Mouse (Mus musculus) activated CD4-positive, CD25-positive, alpha-beta regulatory T cell, adult 4 months (primary cell): ENCODE measurements around the gene Capns1. TPM values are rescaled to one million over a fixed set of nuclear protein-coding genes. Genes with fewer than 3 reads are reported as not detected.
A peak's percentile ranks its signal among the peaks of the same experiment; 100 is the strongest.
"Not testable (repeated sequence)": the region's sequence is repeated elsewhere in the genome, so short reads cannot be mapped to it uniquely, and the experiment has no call there.

Experiments used
- ATAC-seq: one replicate; pipeline ENCODE4 v1.8.0; 2017
- polyA plus RNA-seq, 2 experiments: library from polyadenylated mRNA; unstranded; fragments of 100-300 nt; shearing (Covaris generic); gene quantifications; one replicate each; pipeline ENCODE4 v1.2.1; 2017

The Capns1 gene
- polyA plus RNA-seq = 10 to 100 TPM; 72.6 to 76.3 TPM

DNA sequence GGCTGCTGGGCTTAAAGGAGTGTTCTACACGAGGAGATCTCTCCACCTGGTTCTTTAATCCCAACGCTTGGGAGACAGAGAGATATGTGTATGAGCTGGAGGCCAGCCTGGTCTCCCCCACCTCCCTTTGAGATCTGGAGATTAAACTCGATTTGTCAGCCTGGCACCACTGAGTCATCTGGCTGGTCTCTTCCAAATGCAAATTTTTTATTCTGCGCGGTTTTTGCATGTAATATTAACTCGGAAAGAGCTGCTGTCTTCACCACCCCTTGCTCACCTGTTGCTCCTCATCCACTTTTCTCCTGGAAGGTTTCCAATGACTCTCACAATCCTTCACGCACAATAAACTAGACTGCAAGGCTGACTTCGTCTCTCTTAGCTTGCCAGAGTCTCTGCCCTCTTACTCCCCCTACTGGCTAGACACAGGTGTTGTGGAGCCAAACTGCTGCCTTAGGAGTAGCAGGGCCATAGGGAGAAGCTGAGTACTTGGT, at the start of gene Capns1:
Gene Capns1, minus strand, starts transcription at position 331 of the 491 bp plus-strand sequence.
- peak; percentile 55 for ATAC-seq

GRCm38 (mm10) chr7:30237374-30237773, 38.8 kb upstream of the Capns1 start:
- not testable (repeated sequence) for ATAC-seq

DNA sequence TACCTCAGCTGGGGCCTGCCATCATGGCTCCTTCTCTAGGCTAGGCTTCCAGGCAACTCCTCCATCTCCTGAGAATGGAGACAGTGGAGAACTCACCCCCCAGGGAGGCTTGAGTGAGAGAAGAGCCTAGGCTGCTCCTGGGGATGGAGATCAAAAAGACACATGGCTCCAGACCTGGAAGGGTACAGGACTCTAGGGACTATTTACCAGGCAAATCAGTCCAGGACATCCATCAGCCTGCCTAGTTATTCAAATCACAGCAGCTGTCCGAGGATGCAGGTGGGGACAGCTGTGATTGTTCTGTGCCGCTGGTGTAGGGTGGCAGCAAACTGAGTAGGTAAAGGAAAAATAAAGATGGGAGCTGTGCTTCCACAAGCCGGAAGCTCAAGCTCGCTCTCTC, 37.0 kb upstream of the Capns1 start, which contains the start of gene Ovol3:
Gene Ovol3, minus strand, starts transcription at position 101 of the 400 bp plus-strand sequence.
- ATAC-seq = no peak

DNA sequence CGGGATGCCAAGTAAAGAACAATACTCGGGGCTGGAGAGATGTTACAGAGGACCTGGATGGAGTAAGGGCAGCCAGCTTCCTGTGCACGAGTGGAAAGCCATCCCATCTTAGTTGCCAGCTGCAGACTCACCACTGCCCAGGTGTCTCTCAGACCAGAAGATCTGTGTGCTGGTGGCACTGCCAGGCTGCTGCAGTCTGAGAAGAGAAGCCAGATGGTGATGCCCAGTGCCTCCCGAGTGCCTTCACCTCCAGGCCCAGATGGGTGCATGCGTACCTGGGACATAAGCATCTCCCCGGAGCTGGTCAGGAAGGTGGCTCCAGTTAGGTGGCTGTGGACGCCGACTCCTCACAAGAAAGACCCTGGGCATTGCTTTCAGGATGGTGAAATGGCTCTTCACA, 36.5 kb upstream of the Capns1 start:
- ATAC-seq = no peak

DNA sequence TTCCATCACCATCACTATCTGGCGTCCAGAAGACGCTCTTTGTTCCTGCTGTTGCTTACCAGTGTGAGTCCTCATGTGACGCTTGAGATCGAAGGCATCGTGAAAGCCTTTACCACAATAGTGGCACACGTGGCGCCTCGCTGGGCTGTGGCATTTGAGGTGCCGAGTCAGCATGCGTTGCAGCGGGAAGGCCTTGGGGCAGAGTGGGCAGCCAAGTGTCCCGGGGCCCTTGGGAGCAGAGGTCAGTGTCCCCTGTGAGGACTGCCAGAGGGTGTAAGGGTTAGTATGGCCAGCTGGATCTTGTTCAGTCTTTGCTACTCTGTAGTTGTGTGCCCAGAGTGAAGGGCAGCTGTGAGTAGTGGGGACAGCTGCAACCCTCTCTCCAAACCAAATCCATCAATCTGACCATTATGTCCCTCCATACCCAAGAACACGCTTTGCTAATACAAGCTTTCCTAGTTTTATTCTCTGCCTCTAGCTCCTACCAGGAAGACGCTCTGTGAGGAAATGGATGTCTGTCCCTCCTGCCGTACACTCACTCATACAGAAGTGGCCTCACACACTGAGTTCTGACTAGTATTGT, 35.8 kb upstream of the Capns1 start:
- ATAC-seq = no peak

DNA sequence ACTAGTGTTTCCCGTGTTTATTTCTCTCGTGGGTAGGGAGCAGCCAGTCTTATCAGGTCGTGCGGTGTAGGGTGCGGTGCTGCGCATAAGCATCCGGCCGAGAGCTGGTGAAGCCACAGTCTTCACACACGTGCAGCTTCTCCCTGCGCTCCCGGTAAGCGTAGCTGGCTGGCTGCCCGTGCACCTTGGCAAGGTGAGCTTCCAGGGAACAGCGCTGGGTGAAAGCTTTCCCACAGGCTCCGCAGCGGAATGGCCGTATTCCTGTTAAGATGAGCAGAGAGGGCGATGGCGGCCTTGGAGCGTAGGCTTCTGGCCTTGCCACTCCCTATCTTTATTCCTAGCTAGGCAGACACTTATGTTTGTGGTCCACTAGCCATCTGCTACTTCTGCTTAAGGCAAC, 34.8 kb upstream of the Capns1 start:
- ATAC-seq = no peak

DNA sequence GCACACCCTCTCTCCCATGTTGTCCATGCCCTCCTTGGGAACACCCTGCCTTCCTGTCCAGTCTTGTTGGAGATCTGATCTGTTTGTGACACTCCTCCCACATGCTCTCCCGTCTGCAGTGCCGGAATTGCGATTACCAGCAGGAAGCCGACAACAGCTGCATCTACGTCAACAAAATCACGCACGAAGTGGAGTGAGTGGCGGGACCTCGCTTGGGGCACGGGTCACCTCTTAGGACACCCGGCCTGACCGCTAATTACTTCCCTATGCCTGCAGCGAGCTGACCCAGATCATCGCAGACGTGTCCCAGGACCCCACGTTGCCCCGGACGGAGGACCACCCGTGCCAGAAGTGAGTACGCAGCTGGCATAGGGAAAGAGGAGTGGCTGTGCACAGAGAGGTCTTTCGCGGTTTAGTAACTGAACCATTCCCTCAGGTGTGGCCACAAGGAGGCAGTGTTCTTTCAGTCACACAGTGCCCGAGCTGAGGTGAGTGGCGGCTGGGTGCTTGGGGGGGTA, 34.1 kb upstream of the Capns1 start:
- no peak for ATAC-seq

DNA sequence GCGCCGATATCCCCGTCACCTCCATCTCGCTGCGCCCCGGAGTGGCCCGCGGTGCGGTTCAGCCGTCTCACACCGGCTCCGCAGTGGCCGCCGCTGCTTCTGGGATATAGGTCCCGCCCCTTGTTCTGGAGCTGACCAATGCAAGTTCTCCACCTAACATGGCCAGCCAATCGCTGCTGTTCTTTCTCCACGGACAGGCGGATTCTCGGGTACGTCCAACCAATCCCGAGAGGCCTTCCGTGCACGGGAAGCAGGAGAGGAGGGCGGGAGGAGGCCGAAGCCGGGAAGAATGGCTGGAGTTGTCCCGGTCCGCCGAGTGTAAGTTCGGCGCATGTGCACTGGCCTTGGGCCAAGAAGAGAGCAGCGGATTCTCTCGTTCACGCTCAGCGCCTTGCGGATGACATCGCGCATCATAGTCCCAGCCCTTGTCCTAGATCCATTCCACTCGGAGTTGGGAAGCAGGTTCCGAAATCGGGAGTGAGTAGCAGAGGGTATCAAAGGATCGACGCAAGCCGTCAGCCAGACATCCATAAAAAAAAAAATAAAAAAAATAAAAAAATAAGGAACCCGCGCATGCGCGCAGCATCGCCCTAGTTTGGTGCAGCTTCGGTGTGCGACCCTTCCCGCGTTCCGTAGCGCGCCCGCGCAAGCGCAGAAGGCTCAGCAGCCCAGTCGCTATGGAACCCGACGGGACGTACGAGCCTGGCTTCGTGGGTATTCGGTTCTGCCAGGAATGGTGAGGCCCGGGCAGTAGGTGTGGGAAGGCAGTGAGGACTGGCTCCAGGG, 33.3 kb upstream of the Capns1 start, which contains the start of the genes Polr2i and Tbcb:
Gene Polr2i, plus strand, starts transcription at position 280 of the 786 bp plus-strand sequence.
Gene Tbcb, minus strand, starts transcription at position 604 of the 786 bp plus-strand sequence.
- peak; percentile 97 for ATAC-seq

GRCm38 (mm10) chr7:30231328-30231668, 32.7 kb upstream of the Capns1 start:
- no peak for ATAC-seq

DNA sequence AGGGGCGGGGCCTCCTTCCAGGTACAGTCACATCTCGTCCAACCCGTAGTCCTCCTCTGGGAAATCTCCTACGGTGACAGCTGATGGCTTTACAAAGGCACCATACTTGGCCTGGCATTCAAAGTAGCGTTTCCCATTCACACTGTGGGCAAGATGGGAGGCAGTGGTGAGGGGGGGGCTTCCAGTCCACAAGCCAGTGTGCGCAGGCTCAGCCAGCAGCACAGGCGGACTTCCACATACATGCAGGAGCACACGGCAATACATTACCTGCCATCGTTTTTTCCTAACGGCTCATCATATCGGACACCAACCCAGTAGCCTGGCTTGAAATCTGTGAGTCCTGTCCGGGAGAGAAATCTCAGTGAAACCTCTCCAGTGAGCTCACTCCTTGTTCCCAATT, 25.6 kb upstream of the Capns1 start:
- no peak for ATAC-seq

- ATAC-seq = no peak
These were observed 23.6 kb upstream of the Capns1 start for GRCm38 (mm10) chr7:30222205-30222604.

GRCm38 (mm10) chr7:30221433-30221832, 22.8 kb upstream of the Capns1 start:
- ATAC-seq = no peak

DNA sequence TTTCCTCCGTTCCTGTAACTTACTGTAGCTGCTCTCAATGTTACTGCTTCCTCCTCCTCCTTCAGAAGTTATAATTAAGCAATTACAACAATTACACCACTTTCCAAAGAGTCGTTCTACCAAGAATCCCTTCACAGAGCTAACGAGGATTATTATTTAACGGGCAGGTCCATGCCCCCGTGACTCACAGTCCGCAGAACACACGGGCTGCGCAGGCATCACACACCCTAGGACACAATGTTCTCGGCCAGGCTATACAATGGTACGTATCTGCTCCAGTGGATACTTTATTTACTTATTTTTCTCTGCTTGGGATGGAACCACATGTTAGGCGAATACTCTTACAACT, 21.4 kb upstream of the Capns1 start:
- ATAC-seq = peak; percentile 20

GRCm38 (mm10) chr7:30219293-30220007, 20.8 kb upstream of the Capns1 start:
- ATAC-seq = peak; percentile 40

GRCm38 (mm10) chr7:30217277-30217676, 18.7 kb upstream of the Capns1 start:
- no peak for ATAC-seq

DNA sequence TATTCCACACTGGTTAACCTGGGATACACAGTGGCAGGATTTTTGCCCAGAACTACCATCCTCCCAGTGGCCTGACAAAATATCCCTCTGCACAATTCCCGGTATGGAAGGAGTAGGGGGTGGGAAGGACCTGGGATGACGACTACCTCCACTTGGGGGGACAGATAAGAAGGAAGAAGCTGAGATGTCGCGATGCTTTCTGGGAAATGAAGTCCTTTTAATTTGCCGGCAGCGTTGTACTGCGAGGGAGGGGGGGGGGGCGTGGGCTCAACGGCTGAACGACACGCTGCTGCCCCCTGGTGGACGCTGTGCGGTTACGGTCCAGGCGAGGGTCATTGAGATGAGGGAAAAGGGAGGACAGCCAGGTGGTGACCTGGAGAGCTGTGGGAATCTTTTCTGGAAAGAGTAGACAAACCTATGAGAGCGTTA, 18.1 kb upstream of the Capns1 start:
- ATAC-seq = peak; percentile 47

DNA sequence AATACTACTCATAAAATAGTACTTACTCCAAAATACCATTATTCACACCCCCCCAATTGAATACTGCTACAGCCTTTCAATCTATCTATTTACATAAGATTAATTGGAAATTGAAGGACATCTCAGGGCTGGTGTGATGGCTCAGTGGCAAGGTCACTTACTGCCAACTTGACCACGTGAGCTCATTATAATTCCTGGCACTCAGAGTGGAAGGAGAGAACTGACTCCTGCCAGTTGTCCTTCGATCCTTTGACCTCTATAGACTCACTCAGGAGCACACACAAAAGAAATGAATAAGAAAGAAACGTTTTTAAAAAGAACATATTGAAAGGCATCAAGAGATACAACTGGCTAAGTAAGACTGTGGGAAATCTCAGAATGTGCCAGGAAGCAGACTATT, 17.3 kb upstream of the Capns1 start:
- no peak for ATAC-seq

DNA sequence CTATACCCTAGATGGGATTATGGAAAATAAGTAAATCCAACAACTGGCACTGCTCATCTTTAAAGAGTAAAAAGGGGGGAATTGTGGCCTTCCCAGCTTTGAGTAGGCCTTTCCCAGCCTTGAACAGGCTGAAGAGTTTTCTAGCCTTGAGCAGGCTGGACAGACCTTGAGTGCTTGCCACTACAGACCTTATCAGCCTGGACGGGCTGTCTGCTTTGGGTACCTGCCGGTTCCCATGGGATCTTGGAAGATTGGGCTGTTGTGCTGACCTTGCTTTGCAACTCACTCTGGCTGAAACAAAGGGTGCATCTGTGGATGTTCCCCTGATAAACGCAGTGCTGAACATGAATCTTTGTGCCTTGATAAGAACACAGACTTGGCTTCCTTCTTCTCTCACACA, 15.3 kb upstream of the Capns1 start:
- no peak for ATAC-seq

DNA sequence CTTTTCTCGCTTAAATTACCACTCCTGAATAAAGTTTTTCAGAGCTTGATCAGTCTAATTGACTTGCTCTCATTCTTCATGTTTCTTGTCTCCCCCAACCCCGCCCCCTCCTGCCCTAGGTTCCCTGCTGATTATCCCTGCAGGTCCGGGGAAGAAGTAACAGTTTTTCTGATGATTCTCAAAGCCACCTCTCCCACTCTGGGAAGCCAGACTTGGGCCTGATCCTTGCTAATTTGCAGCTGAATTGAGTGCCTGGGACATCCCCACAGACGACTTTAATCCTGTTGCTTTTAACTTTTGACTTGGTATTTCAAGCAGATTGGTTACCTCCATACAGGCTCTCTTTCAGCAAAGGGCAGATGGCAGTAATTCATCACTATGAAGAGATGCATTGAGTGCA, 12.4 kb upstream of the Capns1 start:
- ATAC-seq = no peak

DNA sequence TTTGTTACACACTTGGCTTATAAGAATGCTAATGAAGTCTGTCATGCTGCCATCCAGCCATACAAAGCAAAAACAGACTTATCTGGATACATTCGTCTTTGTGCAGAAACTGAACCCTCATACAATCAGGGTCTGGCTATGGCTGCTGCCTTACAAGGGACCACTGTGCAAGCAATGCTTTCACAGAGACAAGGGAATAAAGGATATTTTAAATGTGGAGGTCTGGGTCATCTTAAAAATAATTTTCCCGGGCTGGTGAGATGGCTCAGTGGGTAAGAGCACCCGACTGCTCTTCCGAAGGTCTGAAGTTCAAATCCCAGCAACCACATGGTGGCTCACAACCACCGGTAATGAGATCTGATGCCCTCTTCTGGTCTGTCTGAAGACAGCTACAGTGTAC, 7.8 kb upstream of the Capns1 start:
- ATAC-seq = not testable (repeated sequence)

DNA sequence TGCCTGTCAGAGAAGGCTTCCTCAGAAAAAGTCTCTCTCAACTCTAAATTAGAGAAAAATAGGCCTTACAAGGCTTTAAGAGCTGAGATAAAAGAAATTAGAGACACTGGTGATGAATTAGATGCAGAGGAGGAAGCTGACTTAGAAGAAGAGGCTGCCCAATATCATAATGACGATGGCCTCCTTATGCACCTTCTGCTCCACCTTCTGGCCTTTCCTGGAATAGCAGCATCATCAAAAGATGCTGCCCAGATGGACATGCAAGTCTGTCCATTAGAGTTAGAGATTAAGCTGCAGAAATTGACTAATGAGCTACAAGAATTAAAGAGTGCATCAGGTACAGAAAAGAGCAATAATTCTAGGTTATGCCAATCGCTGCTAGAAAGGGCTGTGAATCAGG, 6.8 kb upstream of the Capns1 start:
- peak; percentile 43 for ATAC-seq

GRCm38 (mm10) chr7:30204380-30204779, 5.8 kb upstream of the Capns1 start:
- ATAC-seq = no peak
